Comparison of ENCODE assay signal across 17 mouse cellular contexts in genomic region chr1:104804746-104805145, GRCm38 (mm10). TPM values are rescaled to one million over a fixed set of nuclear protein-coding genes. Genes with fewer than 3 reads are reported as not detected.
DNase-seq lines count a peak whose midpoint lies in the region.
"Had no signal": no experiment of that assay in that cellular context is flagged by ENCODE, and none has a peak within 500 bp of the region (broad histone marks: within the 10 kb centered on the region; RNA-seq: fewer than 3 reads in every experiment).

No protein-coding gene starts in this region.

- DNase-seq in frontal cortex, adult 2 months (ENCODE audit: extremely low spot score in 1 of 2, low spot score in 1 of 2): peak; percentile 18 to 23
- DNase-seq in frontal cortex, postnatal 36 days (ENCODE audit: low spot score in 2 of 2): no peak
- DNase-seq in right cerebral cortex, postnatal 14 days: peak; percentile 19
- no peak for DNase-seq in right cerebral cortex, adult 2 months (ENCODE audit: low spot score in 2 of 2)
- peak; percentile 31 for DNase-seq in brain, adult 2 months (ENCODE audit: low read depth, low spot score)
- no peak for DNase-seq in embryo, embryonic 10.5 days (ENCODE audit: low spot score)
- DNase-seq: adrenal gland, adult 8-10 months; adrenal gland, postnatal 25 days; B cell, adult 2 months; cerebellum, adult 18-20 months; cerebellum, adult 9-10 months; cerebellum, postnatal 14 days; forebrain, postnatal 0 days; gastrocnemius, postnatal 25 days; heart, adult 18-20 months; heart, postnatal 36 days had no signal

RNA-seq across cellular contexts. Expression of gene Cdh20, which starts 36.4 kb away (rescaled TPM):
- 16.6 and 17.8 TPM in 2 replicates for polyA plus RNA-seq in frontal cortex, adult 2 months (2012; rRNA removed)
- polyA plus RNA-seq: gonadal fat pad, adult 2 months had no signal

Comparison
In these comparisons a context has a peak if more than half of its experiments do, and no peak if none do; other contexts are left out.
1. DNase-seq: peak in frontal cortex, adult 2 months (2 of 2), right cerebral cortex, postnatal 14 days (single experiment) and brain, adult 2 months (single experiment); none in frontal cortex, postnatal 36 days (0 of 2), right cerebral cortex, adult 2 months (0 of 2) and embryo, embryonic 10.5 days (single experiment).